Mouse (Mus musculus) liver, embryonic 14 days (tissue): ENCODE results near the gene Zfp583. TPM values are rescaled to one million over a fixed set of nuclear protein-coding genes. Genes with fewer than 3 reads are reported as not detected.

Experiments
- polyA plus RNA-seq: library from polyadenylated mRNA; depleted of rRNA; stranded (reverse); fragments of >200 nt; gene quantifications from 2 replicates; pipeline ENCODE4 v1.2.3, GENCODE M21; 2012; rRNA removed

Zfp583 gene
- 0.62 and 0.70 TPM in 2 replicates for polyA plus RNA-seq

GRCm38 (mm10) chr7:6331233-6331956 lies at the start of gene Zfp583:
Gene Zfp583 (minus strand): TSS chr7:6331285.

DNA sequence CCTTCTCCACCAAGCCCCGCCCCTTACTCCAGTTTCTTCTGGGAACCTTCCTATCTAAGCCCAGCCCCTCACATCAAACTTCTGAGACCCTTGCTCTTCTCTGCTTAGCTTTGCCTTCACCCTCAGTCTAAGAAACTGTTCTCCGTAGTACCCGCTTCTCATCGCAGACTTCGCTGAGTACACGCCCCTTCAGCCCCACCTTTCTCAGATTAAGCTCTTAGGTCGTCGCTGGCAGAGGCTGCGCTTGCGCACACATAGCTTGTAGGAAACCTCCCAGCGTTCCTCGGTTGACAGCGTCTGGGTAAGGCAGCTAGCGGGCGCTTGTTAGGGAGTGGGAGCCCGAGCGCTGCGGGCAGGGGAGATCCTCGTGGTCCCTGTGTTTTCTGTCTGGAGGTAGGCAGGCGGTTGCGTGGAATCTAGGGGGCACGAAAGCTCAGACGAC lies 32.0 kb upstream of the Zfp583 start, which contains the start of gene Zfp78:
Gene Zfp78, plus strand, starts transcription at position 234 of the 442 bp plus-strand sequence.

GRCm38 (mm10) chr7:6343501-6344071 lies 12.5 kb upstream of the Zfp583 start, which contains the start of gene Gm3854:
Gene Gm3854 (plus strand): TSS chr7:6343759.

DNA sequence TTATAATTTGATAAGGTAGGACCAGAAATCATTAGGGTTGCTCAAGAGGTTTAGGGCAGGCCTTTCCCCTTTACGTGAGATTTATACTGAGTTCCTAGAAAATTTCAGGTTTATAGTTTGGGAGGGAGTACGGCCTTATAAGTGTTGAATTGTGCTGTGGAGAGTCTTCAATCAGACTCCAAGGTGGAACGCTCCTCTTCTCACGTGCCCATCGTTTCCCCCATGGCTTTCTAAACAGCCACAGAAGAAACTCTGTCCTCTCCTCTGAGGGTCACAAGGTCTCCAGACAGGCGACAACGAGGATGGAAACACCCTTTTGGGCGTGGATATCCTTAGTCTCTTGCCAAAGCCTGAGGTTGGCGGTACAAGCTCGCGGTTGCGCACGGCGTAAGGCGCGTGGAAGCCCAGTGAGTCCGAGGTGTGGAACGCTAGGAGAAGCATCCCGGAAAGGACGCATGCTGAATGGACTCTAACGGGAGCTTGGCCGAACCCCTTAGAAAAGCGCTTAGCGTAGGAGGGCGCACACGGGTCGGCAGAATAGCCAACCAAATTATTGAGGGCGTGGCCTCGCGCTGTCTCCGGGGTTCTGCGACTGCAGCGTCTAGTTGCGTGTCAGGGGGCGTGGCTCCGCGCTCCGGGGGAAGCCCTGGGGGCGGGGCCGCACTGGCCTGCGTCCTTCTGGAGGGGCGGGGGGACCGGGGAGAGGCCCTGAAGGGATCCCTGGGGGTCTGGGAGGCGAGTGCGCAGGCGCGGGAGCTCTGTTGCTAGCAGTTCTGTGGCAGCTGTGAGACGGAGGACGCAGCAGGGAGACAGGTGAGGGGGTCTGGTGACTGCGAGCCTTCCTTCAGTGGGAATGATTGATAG lies 45.0 kb downstream of the Zfp583 start, which contains the start of gene Zfp667:
Gene Zfp667, plus strand, starts transcription at position 738 of the 864 bp plus-strand sequence.

Other genes starting within 250 kb of the Zfp583 start
- 11.7 and 12.9 TPM in 2 replicates for gene Zfp787, start 175.3 kb downstream of the Zfp583 start, polyA plus RNA-seq
- gene Zfp444, start 159.1 kb downstream of the Zfp583 start, polyA plus RNA-seq: 9.4 and 10.4 TPM in 2 replicates
- not detected in 2 replicates for gene Galp, start 134.2 kb downstream of the Zfp583 start, polyA plus RNA-seq
- gene Zscan5b, start 109.0 kb downstream of the Zfp583 start, polyA plus RNA-seq: not detected in 2 replicates
- gene Epp13, start 78.6 kb downstream of the Zfp583 start, polyA plus RNA-seq: not detected in 2 replicates
- gene Zfp667, start 44.7 kb downstream of the Zfp583 start, polyA plus RNA-seq: 2.5 and 2.8 TPM in 2 replicates
- 0.17 and 0.20 TPM in 2 replicates for gene Gm3854, start 12.5 kb upstream of the Zfp583 start, polyA plus RNA-seq
- gene Zfp78, start 32.0 kb upstream of the Zfp583 start, polyA plus RNA-seq: 0.52 and 0.76 TPM in 2 replicates
- gene Zfp28, start 52.0 kb upstream of the Zfp583 start, polyA plus RNA-seq: 0.78 and 1.0 TPM in 2 replicates
- 0.11 TPM in 1 of 2 replicates, not detected in the other for gene Smim17, start 67.4 kb upstream of the Zfp583 start, polyA plus RNA-seq
- gene Gm20715, start 79.0 kb upstream of the Zfp583 start, polyA plus RNA-seq: 0.01 TPM in 1 of 2 replicates, not detected in the other
- not detected in 2 replicates for gene Olfr1344, start 107.4 kb upstream of the Zfp583 start, polyA plus RNA-seq
- gene Olfr1336, start 124.9 kb upstream of the Zfp583 start, polyA plus RNA-seq: not detected in 2 replicates
- not detected in 2 replicates for gene Olfr1346, start 135.8 kb upstream of the Zfp583 start, polyA plus RNA-seq
- gene Olfr5, start 155.7 kb upstream of the Zfp583 start, polyA plus RNA-seq: not detected in 2 replicates
- gene Olfr1347, start 168.5 kb upstream of the Zfp583 start, polyA plus RNA-seq: not detected in 2 replicates
- gene Olfr1348, start 177.5 kb upstream of the Zfp583 start, polyA plus RNA-seq: not detected in 2 replicates
- not detected in 2 replicates for gene Olfr1349, start 191.7 kb upstream of the Zfp583 start, polyA plus RNA-seq
- not detected in 2 replicates for gene Olfr1350, start 233.6 kb upstream of the Zfp583 start, polyA plus RNA-seq